Mouse (Mus musculus) lung, adult 2 months (tissue): ENCODE measurements around the gene Hoxb9. TPM values are rescaled to one million over a fixed set of nuclear protein-coding genes. Genes with fewer than 3 reads are reported as not detected.

Source experiments
- DNase-seq: peaks from one replicate; pipeline ENCODE4 v3.0.0; 2022
- H3K4me1 ChIP-seq: fragments of 200-500 bp; 2 replicates; pipeline ENCODE4 v1.6.1; 2011; ENCODE audit warnings: low read length; ENCODE audit not compliant: control insufficient read depth, insufficient read depth
- H3K4me3 ChIP-seq: fragments of 200-500 bp; replicated peaks from 2 replicates; pipeline ENCODE3; 2011; ENCODE audit warnings: low read depth, mild to moderate bottlenecking, control low read depth, low read length; ENCODE audit errors: extremely low read depth
- CTCF ChIP-seq: fragments of 200-500 bp; IDR thresholded peaks from 2 replicates; pipeline ENCODE4 v1.5.1; 2011; ENCODE audit warnings: mild to moderate bottlenecking, low read length, control low read depth; ENCODE audit not compliant: insufficient read depth
- POLR2A ChIP-seq: fragments of 200-500 bp; IDR thresholded peaks from 2 replicates; pipeline ENCODE4 v1.6.1; 2011; ENCODE audit warnings: low read depth, mild to moderate bottlenecking, control low read depth, low read length, borderline replicate concordance; ENCODE audit errors: extremely low read depth
- WGBS: fragments of 180-500 bp; shearing (Covaris S2); methylation state at CpG from one replicate; pipeline ENCODE4 v1.1.7; 2018; 5-methylcytosine and 5-hydroxymethylcytosine counted together
- polyA plus RNA-seq: library from polyadenylated mRNA; depleted of rRNA; stranded (reverse); fragments of >200 nt; gene quantifications from 2 replicates; pipeline ENCODE4 v1.2.3, GENCODE M21; 2012

The Hoxb9 gene
- polyA plus RNA-seq, 1 experiment, result not detected

- TF ChIP-seq CTCF (no peak), POLR2A (no peak)
- H3K4me1 ChIP-seq, result peaks cover 4% of the 10 kb centered on the region; the same call in 1 of the 2 replicates
- H3K4me3 ChIP-seq, result no peak overlapping the region
- 54% methylated on average over 3 of the region's 3 CpGs for WGBS
- no peak for DNase-seq
Measured at GRCm38 (mm10) chr11:96297428-96297827, 26.2 kb downstream of the Hoxb9 start.

GRCm38 (mm10) chr11:96297968-96298635 is 26.8 kb downstream of the Hoxb9 start:
- H3K4me1 ChIP-seq, result peaks cover 4% of the 10 kb centered on the region; the same call in 1 of the 2 replicates
- WGBS, result 36% methylated on average over 11 of the region's 11 CpGs
- DNase-seq, result no peak
- no peak overlapping the region for H3K4me3 ChIP-seq
- TF ChIP-seq POLR2A, result no peak
- no peak for TF ChIP-seq CTCF

GRCm38 (mm10) chr11:96298895-96299667 is 27.8 kb downstream of the Hoxb9 start:
- peaks cover 4% of the 10 kb centered on the region; the same call in 1 of the 2 replicates for H3K4me1 ChIP-seq
- H3K4me3 ChIP-seq, result peak overlapping the region; percentile 83
- WGBS, result 2% methylated on average over 66 of the region's 66 CpGs
- DNase-seq, result peak; percentile 39
- TF ChIP-seq CTCF, result no peak
- no peak; the same call in 1 of the 2 replicates for TF ChIP-seq POLR2A

GRCm38 (mm10) chr11:96299781-96300180 is 28.5 kb downstream of the Hoxb9 start:
- peak overlapping the region; percentile 83 for H3K4me3 ChIP-seq
- TF ChIP-seq CTCF (no peak), POLR2A (no peak)
- peaks cover 2% of the 10 kb centered on the region; the same call in 1 of the 2 replicates for H3K4me1 ChIP-seq
- DNase-seq, result no peak
- WGBS, result 9% methylated on average over 9 of the region's 9 CpGs

- Histone ChIP-seq H3K4me1 (no peaks in the 10 kb centered on the region), H3K4me3 (no peak overlapping the region)
- 21% methylated on average over 35 of the region's 35 CpGs for WGBS
- no peak for TF ChIP-seq POLR2A
- TF ChIP-seq CTCF, result no peak
- no peak for DNase-seq
Measured at GRCm38 (mm10) chr11:96300354-96301063, 29.3 kb downstream of the Hoxb9 start.

- TF ChIP-seq POLR2A, result no peak
- no peak for DNase-seq
- H3K4me1 ChIP-seq, result peaks cover 3% of the 10 kb centered on the region; the same call in 1 of the 2 replicates
- 54% methylated on average over 10 of the region's 10 CpGs for WGBS
- H3K4me3 ChIP-seq, result no peak overlapping the region
Measured at GRCm38 (mm10) chr11:96301064-96301431, 29.8 kb downstream of the Hoxb9 start.

GRCm38 (mm10) chr11:96301837-96302236 is 30.6 kb downstream of the Hoxb9 start:
- TF ChIP-seq CTCF (no peak), POLR2A (no peak)
- 35% methylated on average over 15 of the region's 15 CpGs for WGBS
- Histone ChIP-seq H3K4me1 (peaks cover 3% of the 10 kb centered on the region; the same call in 1 of the 2 replicates), H3K4me3 (no peak overlapping the region)
- no peak for DNase-seq

- TF ChIP-seq POLR2A, result no peak
- no peak for TF ChIP-seq CTCF
Measured at GRCm38 (mm10) chr11:96302381-96303150, 31.3 kb downstream of the Hoxb9 start.

GRCm38 (mm10) chr11:96303151-96304099 is 32.2 kb downstream of the Hoxb9 start, which contains the start of gene Hoxb5:
TSS of gene Hoxb5 (plus strand) at chr11:96303336.
- 1% methylated on average over 69 of the region's 69 CpGs for WGBS
- TF ChIP-seq CTCF, result peak; percentile 67
- TF ChIP-seq POLR2A, result 0 out of 2 replicates have a peak, but pooled peaks have one; percentile 26
- DNase-seq, result peak; percentile 71
- peak within 1 kb of the TSS; percentile 86 for H3K4me3 ChIP-seq
- H3K4me1 ChIP-seq, result peaks cover 4% of the 10 kb centered on the region; the same call in 1 of the 2 replicates

More at GRCm38 (mm10) chr11:96302381-96303150, 31.3 kb downstream of the Hoxb9 start:
- WGBS, result 43% methylated on average over 23 of the region's 23 CpGs
- no peak for DNase-seq
- no peak overlapping the region for H3K4me3 ChIP-seq
- peaks cover 3% of the 10 kb centered on the region; the same call in 1 of the 2 replicates for H3K4me1 ChIP-seq
